Mouse (Mus musculus) myocyte (in vitro differentiated cells): ENCODE data around the gene Fam83c. TPM values are rescaled to one million over a fixed set of nuclear protein-coding genes. Genes with fewer than 3 reads are reported as not detected.

Source experiments
- H3K27me3 ChIP-seq: one replicate; pipeline ENCODE4 v1.6.1; 2011; ENCODE audit not compliant: control insufficient read depth, insufficient read depth, insufficient read length
- H3K36me3 ChIP-seq: one replicate; pipeline ENCODE4 v1.6.1; 2011; ENCODE audit not compliant: control insufficient read depth, insufficient read depth
- H3K4me2 ChIP-seq: one replicate; pipeline ENCODE4 v1.6.1; 2011; ENCODE audit warnings: low read depth, control low read depth
- H3K4me3 ChIP-seq: one replicate; pipeline ENCODE4 v1.5.1; 2011; ENCODE audit warnings: mild to moderate bottlenecking, control low read depth, moderate library complexity
- H3K79me2 ChIP-seq: one replicate; pipeline ENCODE4 v1.6.1; 2011; ENCODE audit not compliant: control insufficient read depth, insufficient read depth
- H3ac ChIP-seq: one replicate; pipeline ENCODE4 v1.6.1; 2011; ENCODE audit not compliant: control insufficient read depth, insufficient read length
- CEBPB ChIP-seq: IDR thresholded peaks from 2 replicates; pipeline ENCODE4 v1.6.1; 2011; ENCODE audit warnings: mild to moderate bottlenecking, moderate library complexity; ENCODE audit not compliant: poor library complexity, insufficient read depth, severe bottlenecking
- E2F4 ChIP-seq: IDR thresholded peaks from one replicate; pipeline ENCODE4 v1.6.1; 2011; ENCODE audit warnings: mild to moderate bottlenecking, control low read depth, moderate library complexity; ENCODE audit not compliant: insufficient read depth
- MAX ChIP-seq: IDR thresholded peaks from one replicate; pipeline ENCODE4 v1.6.1; 2011; ENCODE audit warnings: low read depth, mild to moderate bottlenecking, control low read depth
- MYOD1 ChIP-seq, 3 experiments: IDR thresholded peaks; one replicate each; pipeline ENCODE4 v1.6.1; 2011; ENCODE audit warnings: control low read depth in 2 of 3, low read depth in 2 of 3, mild to moderate bottlenecking in 2 of 3, moderate library complexity in 1 of 3; ENCODE audit not compliant: insufficient read length in 2 of 3, control insufficient read depth in 1 of 3
- MYOG ChIP-seq, 3 experiments: IDR thresholded peaks; one replicate each; pipeline ENCODE4 v1.6.1; 2011; ENCODE audit warnings: control low read depth in 2 of 3, low read depth in 2 of 3, mild to moderate bottlenecking in 2 of 3; ENCODE audit not compliant: insufficient read length in 2 of 3, control insufficient read depth in 1 of 3, insufficient read depth in 1 of 3
- POLR2A ChIP-seq: IDR thresholded peaks from one replicate; pipeline ENCODE4 v1.6.1; 2011; ENCODE audit warnings: low read depth, mild to moderate bottlenecking, control low read depth, moderate library complexity; ENCODE audit not compliant: insufficient read length
- POLR2AphosphoS2 ChIP-seq: IDR thresholded peaks from one replicate; pipeline ENCODE4 v1.6.1; 2011; ENCODE audit warnings: low read depth, control low read depth; ENCODE audit not compliant: insufficient read length
- REST ChIP-seq: IDR thresholded peaks from one replicate; pipeline ENCODE4 v1.6.1; 2011; ENCODE audit warnings: mild to moderate bottlenecking, control low read depth, moderate library complexity; ENCODE audit not compliant: insufficient read depth, insufficient read length
- SRF ChIP-seq: IDR thresholded peaks from one replicate; pipeline ENCODE4 v1.6.1; 2011; ENCODE audit warnings: low read depth; ENCODE audit not compliant: control insufficient read depth, insufficient read length
- TCF12 ChIP-seq: IDR thresholded peaks from one replicate; pipeline ENCODE4 v1.6.1; 2011; ENCODE audit warnings: mild to moderate bottlenecking, control low read depth; ENCODE audit not compliant: poor library complexity, insufficient read depth, severe bottlenecking
- TCF3 ChIP-seq: IDR thresholded peaks from one replicate; pipeline ENCODE4 v1.6.1; 2011; ENCODE audit warnings: low read depth, control low read depth; ENCODE audit not compliant: insufficient read length
- USF1 ChIP-seq: IDR thresholded peaks from one replicate; pipeline ENCODE4 v1.6.1; 2011; ENCODE audit warnings: low read depth, mild to moderate bottlenecking, control low read depth, moderate library complexity
- polyA plus RNA-seq: library from polyadenylated mRNA; unstranded; fragments of >200 nt; fragmentation: generic; extraction: Trizol; gene quantifications from one replicate; pipeline ENCODE4 v1.2.1, GENCODE M21; 2012; ENCODE audit warnings: missing spikeins

Fam83c gene
- not detected for polyA plus RNA-seq

GRCm38 (mm10) chr2:155834732-155835131, at the start of gene Fam83c:
Fam83c (minus strand) TSS chr2:155834854.
- H3K79me2 ChIP-seq, result no peaks in the 10 kb centered on the region
- H3K4me2 ChIP-seq, result no peak within 1 kb of the TSS
- H3K4me3 ChIP-seq, result no peak within 1 kb of the TSS
- H3K36me3 ChIP-seq, result no peaks in the 10 kb centered on the region
- H3ac ChIP-seq, result no peak within 1 kb of the TSS
- H3K27me3 ChIP-seq, result no peaks in the 10 kb centered on the region
- TF ChIP-seq POLR2AphosphoS2 (no peak), SRF (no peak), MYOG (IDR thresholded peaks at IDR 0.05; ENCODE audit: control insufficient read depth in 1 of 3, insufficient read depth in 1 of 3, insufficient read length in 2 of 3, low read depth in 2 of 3) (no peak), E2F4 (no peak)

DNA sequence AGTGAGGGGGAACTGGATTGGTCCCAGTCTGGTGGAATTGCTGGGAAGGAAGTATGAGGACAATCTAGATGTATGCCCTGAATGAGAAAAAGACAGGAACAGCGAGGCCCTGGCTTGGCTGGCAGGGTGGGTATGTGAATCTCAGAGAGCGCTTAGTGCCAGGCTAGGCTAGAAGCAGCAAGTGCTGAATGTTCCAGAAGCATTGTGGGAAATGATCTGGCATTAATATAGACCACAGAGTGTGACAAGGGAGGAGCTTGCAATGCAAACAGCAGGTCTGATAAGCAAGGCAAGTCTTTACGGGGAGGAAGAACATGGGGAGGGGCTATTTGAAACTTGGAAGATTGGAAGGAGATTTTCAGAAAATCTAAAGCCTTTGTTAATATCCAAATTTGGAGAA, 47.4 kb upstream of the Fam83c start:
- Histone ChIP-seq H3K79me2 (no peaks in the 10 kb centered on the region), H3K4me3 (no peak overlapping the region), H3ac (no peak overlapping the region), H3K36me3 (no peaks in the 10 kb centered on the region), H3K4me2 (no peak overlapping the region), H3K27me3 (no peaks in the 10 kb centered on the region)
- no peak for TF ChIP-seq POLR2AphosphoS2
- TF ChIP-seq E2F4, result no peak
- TF ChIP-seq MAX, result no peak
- TF ChIP-seq MYOD1 (IDR thresholded peaks at IDR 0.05; ENCODE audit: control insufficient read depth in 1 of 3, insufficient read length in 2 of 3, low read depth in 2 of 3), result no peak

DNA sequence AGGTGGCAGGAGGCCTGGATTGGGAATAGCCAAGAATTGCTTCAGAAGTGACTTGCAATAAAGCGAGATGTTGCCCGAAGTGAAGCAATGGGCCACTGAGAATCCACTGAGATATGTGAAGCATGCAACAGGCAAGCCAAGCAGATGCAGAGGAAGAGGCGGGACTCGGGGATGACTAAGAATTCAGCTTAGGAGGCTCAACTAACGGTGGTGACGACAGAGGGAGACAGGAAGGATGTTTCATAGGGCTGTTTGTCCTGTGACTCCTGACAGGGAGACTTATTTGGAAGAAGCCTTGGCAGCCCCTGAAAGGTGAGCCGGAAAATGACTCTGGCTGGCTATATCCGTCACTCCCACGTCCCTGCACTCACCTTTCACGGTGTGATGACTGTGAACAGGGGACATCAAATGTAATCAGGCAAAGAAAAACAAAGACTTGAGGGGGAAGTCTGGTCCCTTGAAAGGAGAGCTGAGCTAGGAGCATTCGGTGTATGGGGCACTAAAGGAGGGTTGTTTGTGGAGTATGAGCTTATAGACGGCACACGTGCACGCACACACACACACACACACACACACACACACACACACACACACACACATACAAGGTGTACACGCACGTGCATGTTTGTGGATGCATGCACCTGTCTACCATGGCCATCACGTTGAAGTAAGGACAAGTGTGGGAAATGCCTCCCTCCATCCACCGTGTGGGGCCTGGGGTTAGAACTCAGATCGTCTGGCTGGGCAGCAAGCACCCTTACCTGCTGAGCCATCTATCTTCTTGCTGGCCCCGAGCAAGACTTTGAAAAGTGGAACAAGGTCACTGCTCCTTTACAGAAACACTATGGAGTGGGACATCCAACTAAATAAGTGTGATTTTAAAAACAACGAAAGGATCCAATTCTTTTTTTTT, 44.6 kb upstream of the Fam83c start:
- no peaks in the 10 kb centered on the region for H3K27me3 ChIP-seq
- H3K79me2 ChIP-seq, result no peaks in the 10 kb centered on the region
- H3ac ChIP-seq, result no peak overlapping the region
- peaks cover 4% of the 10 kb centered on the region for H3K36me3 ChIP-seq
- H3K4me3 ChIP-seq, result no peak overlapping the region
- peak; percentile 49 for TF ChIP-seq POLR2A
- no peak for TF ChIP-seq MAX
- TF ChIP-seq E2F4, result no peak
- TF ChIP-seq USF1, result no peak
- TF ChIP-seq POLR2AphosphoS2, result peak; percentile 24
- no peak for TF ChIP-seq TCF3
- TF ChIP-seq MYOG (IDR thresholded peaks at IDR 0.05; ENCODE audit: control insufficient read depth in 1 of 3, insufficient read depth in 1 of 3, insufficient read length in 2 of 3, low read depth in 2 of 3), result peak in 1 of 3 experiments; percentile 69
- TF ChIP-seq CEBPB, result peak; percentile 87
- TF ChIP-seq TCF12, result no peak
- no peak for TF ChIP-seq SRF
- TF ChIP-seq REST, result no peak
- no peak for TF ChIP-seq MYOD1 (IDR thresholded peaks at IDR 0.05; ENCODE audit: control insufficient read depth in 1 of 3, insufficient read length in 2 of 3, low read depth in 2 of 3)
- H3K4me2 ChIP-seq, result peak overlapping the region; percentile 65

- Histone ChIP-seq H3K27me3 (no peaks in the 10 kb centered on the region), H3K79me2 (no peaks in the 10 kb centered on the region), H3K4me3 (no peak overlapping the region), H3K36me3 (peaks cover 4% of the 10 kb centered on the region), H3K4me2 (no peak overlapping the region), H3ac (no peak overlapping the region)
- TF ChIP-seq CEBPB (no peak), MAX (no peak), E2F4 (no peak), POLR2A (no peak), POLR2AphosphoS2 (no peak), MYOD1 (IDR thresholded peaks at IDR 0.05; ENCODE audit: control insufficient read depth in 1 of 3, insufficient read length in 2 of 3, low read depth in 2 of 3) (no peak), TCF12 (no peak), MYOG (IDR thresholded peaks at IDR 0.05; ENCODE audit: control insufficient read depth in 1 of 3, insufficient read depth in 1 of 3, insufficient read length in 2 of 3, low read depth in 2 of 3) (no peak), TCF3 (no peak), REST (no peak), USF1 (no peak), SRF (no peak)
Observed at GRCm38 (mm10) chr2:155873636-155874035, 39.0 kb upstream of the Fam83c start.

- Histone ChIP-seq H3K36me3 (peaks cover 4% of the 10 kb centered on the region), H3K4me3 (no peak overlapping the region), H3K27me3 (no peaks in the 10 kb centered on the region), H3K79me2 (no peaks in the 10 kb centered on the region), H3ac (no peak overlapping the region), H3K4me2 (no peak overlapping the region)
- TF ChIP-seq MYOD1 (IDR thresholded peaks at IDR 0.05; ENCODE audit: control insufficient read depth in 1 of 3, insufficient read length in 2 of 3, low read depth in 2 of 3) (peak in 1 of 3 experiments; percentile 10), SRF (no peak)
Observed at GRCm38 (mm10) chr2:155872930-155873507, 38.4 kb upstream of the Fam83c start.
